Mouse (Mus musculus): ENCODE data around the gene Tent2. TPM values are rescaled to one million over a fixed set of nuclear protein-coding genes. Genes with fewer than 3 reads are reported as not detected.
A peak's percentile ranks its signal among the peaks of the same experiment; 100 is the strongest.
"Not testable (repeated sequence)": the region's sequence is repeated elsewhere in the genome, so short reads cannot be mapped to it uniquely, and the experiment has no call there.

Gene Tent2
- 10 to 100 TPM; 21.4 to 23.7 TPM for total RNA-seq (2021)

- DNase-seq (ENCODE audit: extremely low spot score in 1 of 2, low spot score in 1 of 2): peak; percentile 79
Measured at GRCm38 (mm10) chr13:93191831-93192645, at the start of gene Tent2. TSS of gene Tent2 (minus strand) at chr13:93192385.

GRCm38 (mm10) chr13:93241180-93241579 is 49.0 kb upstream of the Tent2 start:
- DNase-seq (ENCODE audit: extremely low spot score in 1 of 2, low spot score in 1 of 2): no peak

- DNase-seq (ENCODE audit: extremely low spot score in 1 of 2, low spot score in 1 of 2): no peak
Measured at GRCm38 (mm10) chr13:93239561-93239960, 47.4 kb upstream of the Tent2 start.

- no peak for DNase-seq (ENCODE audit: extremely low spot score in 1 of 2, low spot score in 1 of 2)
Measured at GRCm38 (mm10) chr13:93239134-93239533, 46.9 kb upstream of the Tent2 start.

GRCm38 (mm10) chr13:93237677-93238398 is 45.7 kb upstream of the Tent2 start:
- DNase-seq (ENCODE audit: extremely low spot score in 1 of 2, low spot score in 1 of 2): no peak

- DNase-seq (ENCODE audit: extremely low spot score in 1 of 2, low spot score in 1 of 2): no peak
Measured at GRCm38 (mm10) chr13:93234267-93235039, 42.3 kb upstream of the Tent2 start.

- no peak for DNase-seq (ENCODE audit: extremely low spot score in 1 of 2, low spot score in 1 of 2)
Measured at GRCm38 (mm10) chr13:93232335-93232734, 40.1 kb upstream of the Tent2 start.

GRCm38 (mm10) chr13:93231016-93231415 is 38.8 kb upstream of the Tent2 start:
- DNase-seq (ENCODE audit: extremely low spot score in 1 of 2, low spot score in 1 of 2): no peak

GRCm38 (mm10) chr13:93211741-93212140 is 19.6 kb upstream of the Tent2 start:
- no peak for DNase-seq (ENCODE audit: extremely low spot score in 1 of 2, low spot score in 1 of 2)

GRCm38 (mm10) chr13:93192646-93193026 is 451 bp upstream of the Tent2 start:
- no peak for DNase-seq (ENCODE audit: extremely low spot score in 1 of 2, low spot score in 1 of 2)

- no peak for DNase-seq (ENCODE audit: extremely low spot score in 1 of 2, low spot score in 1 of 2)
Measured at GRCm38 (mm10) chr13:93189416-93189815, 2.8 kb downstream of the Tent2 start.

- no peak for DNase-seq (ENCODE audit: extremely low spot score in 1 of 2, low spot score in 1 of 2)
Measured at GRCm38 (mm10) chr13:93188738-93189137, 3.4 kb downstream of the Tent2 start.

- not testable (repeated sequence) for DNase-seq (ENCODE audit: extremely low spot score in 1 of 2, low spot score in 1 of 2)
Measured at GRCm38 (mm10) chr13:93187792-93188191, 4.4 kb downstream of the Tent2 start.

GRCm38 (mm10) chr13:93180351-93180750 is 11.8 kb downstream of the Tent2 start:
- no peak for DNase-seq (ENCODE audit: extremely low spot score in 1 of 2, low spot score in 1 of 2)

GRCm38 (mm10) chr13:93179522-93179921 is 12.7 kb downstream of the Tent2 start:
- no peak for DNase-seq (ENCODE audit: extremely low spot score in 1 of 2, low spot score in 1 of 2)

- DNase-seq (ENCODE audit: extremely low spot score in 1 of 2, low spot score in 1 of 2): no peak
Measured at GRCm38 (mm10) chr13:93177571-93177970, 14.6 kb downstream of the Tent2 start.

GRCm38 (mm10) chr13:93163303-93163702 is 28.9 kb downstream of the Tent2 start:
- no peak for DNase-seq (ENCODE audit: extremely low spot score in 1 of 2, low spot score in 1 of 2)

GRCm38 (mm10) chr13:93162456-93162855 is 29.7 kb downstream of the Tent2 start:
- DNase-seq (ENCODE audit: extremely low spot score in 1 of 2, low spot score in 1 of 2): no peak

- no peak for DNase-seq (ENCODE audit: extremely low spot score in 1 of 2, low spot score in 1 of 2)
Measured at GRCm38 (mm10) chr13:93158261-93158660, 33.9 kb downstream of the Tent2 start.

- DNase-seq (ENCODE audit: extremely low spot score in 1 of 2, low spot score in 1 of 2): no peak
Measured at GRCm38 (mm10) chr13:93153280-93153679, 38.9 kb downstream of the Tent2 start.

Data from layer of hippocampus, postnatal 25 days (tissue).